Mouse (Mus musculus): ENCODE measurements around the gene Macrod1. TPM values are rescaled to one million over a fixed set of nuclear protein-coding genes. Genes with fewer than 3 reads are reported as not detected.

Gene Macrod1
- polyA plus RNA-seq (2012; rRNA removed): 19.1 and 22.2 TPM in 2 replicates

- H3K27ac ChIP-seq (ENCODE audit: insufficient read depth, low read length): no peak within 1 kb of the TSS
- no peaks in the 10 kb centered on the region; the same call in 1 of the 2 replicates for H3K4me1 ChIP-seq (ENCODE audit: control insufficient read depth, insufficient read depth, low read length)
- no peak for TF ChIP-seq CTCF (IDR thresholded peaks at IDR 0.05; ENCODE audit: extremely low read depth, insufficient read depth, low read length)
Observed at GRCm38 (mm10) chr19:7056248-7057087, at the start of gene Macrod1. TSS of gene Macrod1 (plus strand) at chr19:7056810.

GRCm38 (mm10) chr19:7006892-7007593 is 49.6 kb upstream of the Macrod1 start:
- Histone ChIP-seq H3K4me1 (ENCODE audit: control insufficient read depth, insufficient read depth, low read length) (no peaks in the 10 kb centered on the region), H3K4me3 (ENCODE audit: insufficient read depth, low read length) (no peak overlapping the region), H3K27ac (ENCODE audit: insufficient read depth, low read length) (no peak overlapping the region)
- TF ChIP-seq POLR2A (IDR thresholded peaks at IDR 0.05; ENCODE audit: extremely low read depth, insufficient read depth, low read length) (no peak), CTCF (IDR thresholded peaks at IDR 0.05; ENCODE audit: extremely low read depth, insufficient read depth, low read length) (no peak)

More at GRCm38 (mm10) chr19:7056248-7057087, at the start of gene Macrod1:
- peak within 1 kb of the TSS; percentile 31 for H3K4me3 ChIP-seq (ENCODE audit: insufficient read depth, low read length)

- TF ChIP-seq CTCF (IDR thresholded peaks at IDR 0.05; ENCODE audit: extremely low read depth, insufficient read depth, low read length) (no peak), POLR2A (IDR thresholded peaks at IDR 0.05; ENCODE audit: extremely low read depth, insufficient read depth, low read length) (no peak)
- Histone ChIP-seq H3K4me1 (ENCODE audit: control insufficient read depth, insufficient read depth, low read length) (no peaks in the 10 kb centered on the region), H3K27ac (ENCODE audit: insufficient read depth, low read length) (no peak overlapping the region), H3K4me3 (ENCODE audit: insufficient read depth, low read length) (no peak overlapping the region)
Observed at GRCm38 (mm10) chr19:7012426-7012825, 44.2 kb upstream of the Macrod1 start.

GRCm38 (mm10) chr19:7013984-7014383 is 42.6 kb upstream of the Macrod1 start:
- TF ChIP-seq CTCF (IDR thresholded peaks at IDR 0.05; ENCODE audit: extremely low read depth, insufficient read depth, low read length) (no peak), POLR2A (IDR thresholded peaks at IDR 0.05; ENCODE audit: extremely low read depth, insufficient read depth, low read length) (no peak)
- H3K4me3 ChIP-seq (ENCODE audit: insufficient read depth, low read length): no peak overlapping the region
- H3K4me1 ChIP-seq (ENCODE audit: control insufficient read depth, insufficient read depth, low read length): no peaks in the 10 kb centered on the region
- no peak overlapping the region for H3K27ac ChIP-seq (ENCODE audit: insufficient read depth, low read length)

DNA sequence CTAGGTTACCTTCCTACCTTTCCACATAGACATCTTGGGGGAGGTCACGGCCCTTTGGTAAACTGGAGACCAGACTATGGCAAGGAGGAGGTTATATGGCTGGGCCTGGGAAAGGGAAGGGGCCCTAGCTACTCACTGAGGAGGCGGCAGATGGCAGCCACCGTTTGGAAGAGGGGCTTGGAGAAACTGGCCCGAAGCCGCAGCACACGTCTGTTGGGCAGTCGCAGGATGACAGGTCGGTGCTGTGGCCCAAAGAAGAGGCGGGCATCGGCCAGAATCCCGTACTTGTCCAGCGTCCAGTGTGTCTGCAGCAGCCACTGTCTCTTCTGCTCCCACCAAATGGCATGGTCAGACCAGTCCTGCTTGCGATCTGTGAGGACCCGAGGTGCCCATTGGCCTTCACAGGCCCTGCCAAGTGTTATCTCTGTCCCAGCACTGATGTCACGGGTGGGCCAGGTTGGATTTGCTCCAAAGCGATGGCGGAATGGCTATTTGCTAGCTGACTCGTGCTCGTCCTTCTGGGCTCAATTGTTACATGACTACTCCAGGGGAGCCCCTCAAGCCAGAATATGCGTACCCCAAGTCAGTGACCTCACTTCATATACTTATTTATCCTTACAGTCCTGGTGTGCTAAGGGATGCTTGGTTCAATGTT is 42.0 kb upstream of the Macrod1 start:
- Histone ChIP-seq H3K4me3 (ENCODE audit: insufficient read depth, low read length) (no peak overlapping the region), H3K4me1 (ENCODE audit: control insufficient read depth, insufficient read depth, low read length) (no peaks in the 10 kb centered on the region), H3K27ac (ENCODE audit: insufficient read depth, low read length) (no peak overlapping the region)
- TF ChIP-seq CTCF (IDR thresholded peaks at IDR 0.05; ENCODE audit: extremely low read depth, insufficient read depth, low read length) (no peak), POLR2A (IDR thresholded peaks at IDR 0.05; ENCODE audit: extremely low read depth, insufficient read depth, low read length) (no peak)

DNA sequence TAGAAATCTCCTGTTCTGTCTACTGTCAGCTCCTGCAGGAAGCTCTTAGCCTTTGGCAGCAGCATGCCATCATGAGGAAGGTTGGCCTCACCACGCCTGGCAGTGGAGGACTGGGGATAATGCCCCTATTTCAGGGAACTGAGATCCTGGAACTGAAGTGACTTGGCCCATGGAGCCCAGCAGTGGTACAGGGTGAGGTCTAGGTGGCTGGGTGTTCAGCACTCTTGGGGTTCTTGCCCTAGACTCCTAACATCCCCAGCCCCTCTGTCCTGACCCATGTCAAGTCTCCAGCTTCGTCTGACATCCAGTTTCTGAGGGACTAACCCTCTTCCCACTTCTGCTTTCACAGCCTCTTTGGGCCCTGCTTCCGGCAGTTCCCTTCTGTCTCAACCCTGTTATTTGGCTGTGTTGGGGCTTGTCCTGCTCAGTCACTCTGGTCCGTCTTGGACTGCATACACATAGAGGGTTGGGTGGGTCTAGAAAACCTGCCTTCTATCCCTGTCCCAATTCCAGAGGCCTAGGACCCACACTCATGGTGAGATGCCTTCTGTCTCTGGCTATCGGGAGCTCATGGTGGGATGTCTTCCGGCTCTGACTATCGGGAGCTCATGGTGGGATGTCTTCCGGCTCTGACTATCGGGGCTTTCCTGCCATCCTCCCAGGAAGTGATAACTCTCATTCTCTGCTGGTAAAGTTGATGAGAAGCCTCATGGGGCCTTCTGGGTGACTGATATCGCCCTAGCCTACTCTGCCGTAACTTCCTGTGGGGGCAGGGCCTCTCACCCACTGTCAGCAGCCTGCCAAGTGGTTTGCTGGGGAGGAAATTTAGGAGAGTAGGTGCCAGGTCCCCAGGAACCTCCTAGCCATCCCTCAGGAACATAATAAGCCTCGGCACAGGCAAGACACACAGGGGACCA is 38.8 kb upstream of the Macrod1 start:
- H3K27ac ChIP-seq (ENCODE audit: insufficient read depth, low read length): 0 out of 2 replicates have a peak overlapping the region, but pooled peaks have one; percentile 21
- H3K4me3 ChIP-seq (ENCODE audit: insufficient read depth, low read length): no peak overlapping the region
- no peaks in the 10 kb centered on the region for H3K4me1 ChIP-seq (ENCODE audit: control insufficient read depth, insufficient read depth, low read length)
- TF ChIP-seq CTCF (IDR thresholded peaks at IDR 0.05; ENCODE audit: extremely low read depth, insufficient read depth, low read length): no peak
- no peak for TF ChIP-seq POLR2A (IDR thresholded peaks at IDR 0.05; ENCODE audit: extremely low read depth, insufficient read depth, low read length)

GRCm38 (mm10) chr19:7018546-7018945 is 38.1 kb upstream of the Macrod1 start:
- no peak overlapping the region for H3K4me3 ChIP-seq (ENCODE audit: insufficient read depth, low read length)
- no peak for TF ChIP-seq CTCF (IDR thresholded peaks at IDR 0.05; ENCODE audit: extremely low read depth, insufficient read depth, low read length)
- TF ChIP-seq POLR2A (IDR thresholded peaks at IDR 0.05; ENCODE audit: extremely low read depth, insufficient read depth, low read length): no peak
- no peaks in the 10 kb centered on the region for H3K4me1 ChIP-seq (ENCODE audit: control insufficient read depth, insufficient read depth, low read length)
- peak overlapping the region; percentile 21; the same call in 1 of the 2 replicates for H3K27ac ChIP-seq (ENCODE audit: insufficient read depth, low read length)

DNA sequence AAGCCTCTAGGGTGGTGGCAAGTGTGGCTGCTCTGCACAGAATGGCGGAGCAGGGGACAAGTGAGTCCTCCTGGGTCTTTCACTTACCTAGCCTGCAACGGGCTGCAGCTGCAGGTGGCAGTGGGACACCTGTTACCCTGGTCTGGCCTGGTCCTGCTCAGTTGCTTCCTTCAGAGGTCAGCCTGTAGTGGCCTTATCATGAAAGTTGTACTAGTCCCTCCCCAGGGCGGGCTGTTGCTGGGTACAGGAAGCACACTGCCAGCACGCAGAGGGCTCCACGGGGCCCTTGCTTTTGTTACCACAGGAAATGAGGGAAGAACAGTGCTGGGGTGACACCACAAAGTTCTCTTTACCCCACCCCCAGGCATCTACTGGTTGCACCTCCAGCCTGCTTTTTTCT is 37.4 kb upstream of the Macrod1 start, which contains the start of gene Fermt3:
Gene Fermt3, minus strand, starts transcription at position 279 of the 400 bp plus-strand sequence.
- peak within 1 kb of the TSS; percentile 21 for H3K27ac ChIP-seq (ENCODE audit: insufficient read depth, low read length)
- no peak within 1 kb of the TSS; the same call in 1 of the 2 replicates for H3K4me3 ChIP-seq (ENCODE audit: insufficient read depth, low read length)
- H3K4me1 ChIP-seq (ENCODE audit: control insufficient read depth, insufficient read depth, low read length): no peaks in the 10 kb centered on the region
- TF ChIP-seq POLR2A (IDR thresholded peaks at IDR 0.05; ENCODE audit: extremely low read depth, insufficient read depth, low read length) (no peak), CTCF (IDR thresholded peaks at IDR 0.05; ENCODE audit: extremely low read depth, insufficient read depth, low read length) (no peak)
